Mouse (Mus musculus) erythroblast, embryonic 14.5 days (primary cell): ENCODE data around the gene Rundc3a. TPM values are rescaled to one million over a fixed set of nuclear protein-coding genes. Genes with fewer than 3 reads are reported as not detected.
"Not testable (repeated sequence)": the region's sequence is repeated elsewhere in the genome, so short reads cannot be mapped to it uniquely, and the experiment has no call there.

Experiments
- H3K27me3 ChIP-seq: 2 replicates; pipeline ENCODE4 v1.6.1; 2012; ENCODE audit warnings: inconsistent platforms; ENCODE audit not compliant: control insufficient read depth
- H3K36me3 ChIP-seq: 2 replicates; pipeline ENCODE4 v1.6.1; 2012; ENCODE audit warnings: mild to moderate bottlenecking, inconsistent platforms; ENCODE audit not compliant: control insufficient read depth
- H3K4me1 ChIP-seq: 2 replicates; pipeline ENCODE4 v1.6.1; 2012; ENCODE audit warnings: inconsistent platforms; ENCODE audit not compliant: control insufficient read depth
- H3K4me3 ChIP-seq: replicated peaks from 2 replicates; pipeline ENCODE3; 2012; ENCODE audit warnings: moderate library complexity, mild to moderate bottlenecking, inconsistent platforms
- H3K9me3 ChIP-seq: 2 replicates; pipeline ENCODE4 v1.6.1; 2012; ENCODE audit warnings: low read length, inconsistent platforms, mixed read lengths; ENCODE audit not compliant: control insufficient read depth
- GATA1 ChIP-seq: IDR thresholded peaks from 2 replicates; pipeline ENCODE4 v1.6.1; 2012; ENCODE audit warnings: low read length, inconsistent platforms, mixed read lengths
- TAL1 ChIP-seq: IDR thresholded peaks from 3 replicates; pipeline ENCODE4 v1.6.1; 2012; ENCODE audit warnings: low read length, inconsistent platforms, mixed read lengths
- polyA plus RNA-seq: library from polyadenylated mRNA; stranded (reverse); fragments of >175 nt; gene quantifications from 2 replicates; pipeline ENCODE4 v1.2.3, GENCODE M21; 2012

The Rundc3a gene
- polyA plus RNA-seq, 1 experiment, result 1.8 TPM

DNA sequence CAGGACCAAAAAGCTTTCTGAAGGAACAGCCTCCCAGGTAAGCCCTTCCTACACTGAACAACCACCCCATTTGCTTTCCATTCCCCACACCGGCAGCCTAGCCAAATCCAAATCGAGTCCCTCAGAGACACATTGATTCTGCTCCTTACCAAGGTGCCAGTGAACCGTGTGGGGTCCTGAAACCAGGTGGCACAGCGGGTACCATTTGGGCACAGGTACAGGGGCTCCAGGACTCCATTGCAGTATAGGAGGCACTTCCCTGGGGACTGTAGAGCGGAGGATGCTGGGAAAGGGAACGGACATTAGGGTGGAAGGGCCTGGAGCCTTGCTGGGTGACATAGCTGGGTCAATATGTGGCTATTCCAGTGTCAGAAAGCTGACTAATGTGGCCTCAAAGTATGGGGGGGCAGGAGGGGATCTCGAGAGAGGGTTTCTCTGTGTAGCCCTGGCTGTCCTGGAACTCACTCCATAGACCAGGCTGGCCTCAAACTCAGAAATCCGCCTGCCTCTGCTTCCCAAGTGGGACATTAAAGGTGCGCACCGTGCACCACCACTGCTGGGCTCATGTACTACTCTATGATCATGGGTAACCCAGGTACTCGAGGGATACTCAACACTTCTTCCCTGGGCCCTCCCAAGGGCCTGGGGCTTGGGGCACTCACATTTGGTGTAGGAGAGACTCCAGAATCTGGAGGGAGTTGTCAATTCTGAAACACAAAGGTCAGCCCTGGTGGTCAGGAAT, 12.5 kb downstream of the Rundc3a start:
- Histone ChIP-seq H3K9me3 (no peaks in the 10 kb centered on the region), H3K4me1 (peaks cover 87% of the 10 kb centered on the region), H3K36me3 (peaks cover 58% of the 10 kb centered on the region), H3K4me3 (peak overlapping the region; percentile 74), H3K27me3 (peaks cover 15% of the 10 kb centered on the region)
- TF ChIP-seq GATA1 (no peak), TAL1 (no peak)

DNA sequence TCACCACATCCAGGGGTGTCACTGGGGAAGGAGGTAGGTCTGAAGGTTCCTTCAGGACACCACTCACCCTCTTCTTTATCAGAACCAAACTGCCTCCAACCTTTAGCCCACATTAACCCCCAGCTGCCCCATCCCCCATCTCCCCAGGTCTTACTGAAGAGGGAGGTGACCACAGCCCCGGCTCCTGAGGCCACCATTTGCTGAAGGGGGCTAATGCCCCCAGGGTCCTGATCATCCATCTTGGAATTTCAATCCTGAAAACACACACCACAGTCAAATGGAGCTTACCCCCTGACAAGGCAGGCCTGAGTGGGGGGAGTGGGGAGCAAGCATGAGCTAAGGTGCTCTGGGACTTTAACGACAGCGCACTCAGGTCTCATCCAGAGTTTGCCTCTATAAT, 13.2 kb downstream of the Rundc3a start:
- TF ChIP-seq GATA1 (no peak), TAL1 (no peak)
- peaks cover 55% of the 10 kb centered on the region for H3K36me3 ChIP-seq
- H3K4me3 ChIP-seq, result peak overlapping the region; percentile 74
- H3K9me3 ChIP-seq, result no peaks in the 10 kb centered on the region
- H3K4me1 ChIP-seq, result peaks cover 88% of the 10 kb centered on the region
- peaks cover 9% of the 10 kb centered on the region for H3K27me3 ChIP-seq

GRCm38 (mm10) chr11:102406900-102407833, 14.0 kb downstream of the Rundc3a start:
- Histone ChIP-seq H3K27me3 (peaks cover 4% of the 10 kb centered on the region), H3K36me3 (peaks cover 47% of the 10 kb centered on the region), H3K4me3 (peak overlapping the region; percentile 74), H3K9me3 (no peaks in the 10 kb centered on the region), H3K4me1 (peaks cover 88% of the 10 kb centered on the region)
- TF ChIP-seq TAL1, result no peak
- no peak for TF ChIP-seq GATA1

- H3K4me3 ChIP-seq, result peak within 1 kb of the TSS; percentile 74
- no peaks in the 10 kb centered on the region for H3K9me3 ChIP-seq
- TF ChIP-seq TAL1 (no peak), GATA1 (no peak)
- H3K27me3 ChIP-seq, result peaks cover 7% of the 10 kb centered on the region
- H3K36me3 ChIP-seq, result peaks cover 40% of the 10 kb centered on the region
- H3K4me1 ChIP-seq, result peaks cover 84% of the 10 kb centered on the region
Measured at GRCm38 (mm10) chr11:102407834-102408215, 14.6 kb downstream of the Rundc3a start, which contains the start of gene Slc25a39. Gene Slc25a39 (minus strand): TSS chr11:102407946.

DNA sequence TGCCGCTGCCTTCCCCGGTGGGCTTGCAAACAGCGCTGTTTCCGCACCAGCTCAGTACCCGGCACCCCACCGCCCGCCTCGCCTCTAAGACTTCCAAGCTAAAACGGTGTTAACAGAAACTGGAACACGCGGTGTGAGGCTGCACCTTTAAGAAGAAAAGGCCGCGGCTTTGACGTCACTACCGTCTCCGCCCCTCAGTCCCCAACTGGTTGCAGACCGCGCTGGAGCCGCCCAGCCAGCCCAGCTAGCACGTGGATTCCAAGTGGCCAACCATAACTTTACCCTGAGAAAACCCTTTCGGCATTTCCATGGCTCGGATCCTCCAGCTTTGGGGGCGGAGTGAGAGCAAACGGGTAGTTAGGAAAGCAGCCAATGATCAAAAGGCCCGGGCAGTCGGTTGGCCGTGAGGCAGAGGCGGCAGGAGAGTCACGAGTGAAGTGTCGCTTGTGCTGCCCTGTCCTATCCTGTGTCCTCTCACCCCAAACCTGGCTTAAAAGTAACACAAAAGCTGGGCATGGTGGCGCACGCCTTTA, 15.2 kb downstream of the Rundc3a start:
- no peaks in the 10 kb centered on the region for H3K9me3 ChIP-seq
- H3K27me3 ChIP-seq, result peaks cover 13% of the 10 kb centered on the region
- TF ChIP-seq TAL1 (no peak), GATA1 (no peak)
- peaks cover 34% of the 10 kb centered on the region for H3K36me3 ChIP-seq
- peaks cover 78% of the 10 kb centered on the region for H3K4me1 ChIP-seq
- peak overlapping the region; percentile 74 for H3K4me3 ChIP-seq

DNA sequence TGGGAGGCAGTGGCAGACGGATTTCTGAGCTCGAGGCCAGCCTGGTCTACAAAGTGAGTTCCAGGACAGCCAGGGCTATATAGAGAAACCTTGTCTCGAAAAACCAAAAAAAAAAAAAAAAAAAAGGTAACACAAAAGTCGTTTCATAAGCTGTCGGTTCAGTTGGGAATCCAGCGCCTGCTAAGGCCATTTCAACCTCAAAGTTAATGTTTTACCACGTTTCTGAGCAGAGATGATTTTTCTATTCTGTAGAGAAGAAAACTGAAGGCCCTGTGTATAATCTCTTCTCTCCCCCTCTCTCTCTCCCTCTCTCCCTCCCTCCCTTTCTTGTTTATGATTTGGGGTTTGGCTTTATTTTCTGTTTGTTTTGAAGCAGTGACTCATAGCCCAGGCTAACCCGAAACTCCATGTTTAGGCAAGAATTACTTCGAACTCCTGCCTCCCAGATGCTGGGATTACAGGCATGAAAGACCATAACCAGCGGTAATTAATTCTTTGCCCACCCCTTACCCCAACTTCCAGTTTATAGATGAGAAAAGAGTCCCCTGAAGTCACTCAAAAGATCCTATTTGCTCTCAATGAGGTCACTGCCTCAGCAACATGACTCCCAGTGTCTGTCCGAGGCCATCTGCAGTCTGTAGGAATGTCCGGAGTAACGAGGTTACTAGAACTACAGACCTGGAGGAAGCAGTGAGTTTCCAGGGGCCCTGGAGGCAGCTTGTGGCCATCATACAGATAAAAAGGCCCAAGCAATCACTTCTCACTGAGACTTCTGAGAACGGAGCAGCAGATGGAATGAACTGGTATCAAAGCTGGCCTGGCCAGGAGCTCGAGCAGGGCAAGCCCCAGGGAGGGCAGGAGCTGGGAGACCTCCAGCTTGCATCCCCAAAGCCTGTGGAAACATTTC, 15.9 kb downstream of the Rundc3a start:
- peaks cover 27% of the 10 kb centered on the region for H3K36me3 ChIP-seq
- H3K9me3 ChIP-seq, result no peaks in the 10 kb centered on the region
- H3K4me1 ChIP-seq, result peaks cover 71% of the 10 kb centered on the region
- TF ChIP-seq GATA1, result no peak
- TF ChIP-seq TAL1, result no peak
- peaks cover 18% of the 10 kb centered on the region for H3K27me3 ChIP-seq
- H3K4me3 ChIP-seq, result peak overlapping the region; percentile 74

GRCm38 (mm10) chr11:102409795-102410330, 16.7 kb downstream of the Rundc3a start:
- H3K4me1 ChIP-seq, result peaks cover 64% of the 10 kb centered on the region
- TF ChIP-seq TAL1 (no peak), GATA1 (no peak)
- H3K4me3 ChIP-seq, result peak overlapping the region; percentile 74
- peaks cover 24% of the 10 kb centered on the region for H3K27me3 ChIP-seq
- no peaks in the 10 kb centered on the region for H3K9me3 ChIP-seq
- H3K36me3 ChIP-seq, result peaks cover 20% of the 10 kb centered on the region

DNA sequence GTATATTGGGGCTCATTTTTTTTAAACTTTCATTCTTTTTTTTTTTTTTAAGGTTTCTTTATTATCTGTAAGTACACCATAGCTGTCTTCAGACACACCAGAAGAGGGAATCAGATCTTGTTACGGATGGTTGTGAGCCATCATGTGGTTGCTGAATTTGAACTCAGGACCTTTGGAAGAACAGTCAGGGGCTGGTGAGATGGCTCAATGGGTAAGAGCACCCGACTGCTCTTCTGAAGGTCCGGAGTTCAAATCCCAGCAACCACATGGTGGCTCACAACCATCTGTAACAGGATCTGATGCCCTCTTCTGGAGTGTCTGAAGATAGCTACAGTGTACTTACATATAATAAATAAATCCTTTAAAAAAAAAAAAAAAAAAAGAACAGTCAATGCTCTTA, 17.1 kb downstream of the Rundc3a start:
- Histone ChIP-seq H3K4me1 (peaks cover 59% of the 10 kb centered on the region), H3K27me3 (peaks cover 29% of the 10 kb centered on the region), H3K36me3 (peaks cover 15% of the 10 kb centered on the region)
- not testable (repeated sequence) for H3K9me3 ChIP-seq, H3K4me3 ChIP-seq
